Mouse (Mus musculus): ENCODE results near the gene Yipf4. TPM values are rescaled to one million over a fixed set of nuclear protein-coding genes. Genes with fewer than 3 reads are reported as not detected.

Gene Yipf4
- polyA plus RNA-seq, 1 experiment = 30.4 TPM

GRCm38 (mm10) chr17:74537526-74537925 lies 48.2 kb downstream of the Yipf4 start:
- Histone ChIP-seq H3K4me1 (ENCODE audit: control insufficient read depth, insufficient read depth, low read length) (peaks cover 10% of the 10 kb centered on the region; the same call in 1 of the 2 replicates), H3K4me3 (ENCODE audit: insufficient read depth, low read depth, low read length) (no peak overlapping the region), H3K36me3 (ENCODE audit: control insufficient read depth, insufficient read depth, low read length) (no peaks in the 10 kb centered on the region), H3K27me3 (replicated peaks; ENCODE audit: control insufficient read depth, insufficient read depth, low read length) (no peaks in the 10 kb centered on the region), H3K27ac (ENCODE audit: insufficient read depth, low read depth, low read length) (no peak overlapping the region)
- TF ChIP-seq POLR2A (IDR thresholded peaks at IDR 0.05; ENCODE audit: low read depth, low read length) (no peak), CTCF (conservative IDR thresholded peaks at IDR 0.05; ENCODE audit: insufficient read depth, insufficient read length, low read depth, low read length) (no peak)
- peak; percentile 25 for DNase-seq
- 45% methylated on average over 1 of the region's 1 CpGs for WGBS

GRCm38 (mm10) chr17:74543615-74544014 lies 54.3 kb downstream of the Yipf4 start:
- TF ChIP-seq POLR2A (IDR thresholded peaks at IDR 0.05; ENCODE audit: low read depth, low read length) (no peak), CTCF (conservative IDR thresholded peaks at IDR 0.05; ENCODE audit: insufficient read depth, insufficient read length, low read depth, low read length) (no peak)
- 90% methylated on average over 2 of the region's 2 CpGs for WGBS
- Histone ChIP-seq H3K27me3 (replicated peaks; ENCODE audit: control insufficient read depth, insufficient read depth, low read length) (no peaks in the 10 kb centered on the region), H3K4me1 (ENCODE audit: control insufficient read depth, insufficient read depth, low read length) (0 out of 2 replicates have a peak, but pooled peaks cover 2% of the 10 kb centered on the region), H3K36me3 (ENCODE audit: control insufficient read depth, insufficient read depth, low read length) (peaks cover 2% of the 10 kb centered on the region; the same call in 1 of the 2 replicates), H3K4me3 (ENCODE audit: insufficient read depth, low read depth, low read length) (no peak overlapping the region), H3K27ac (ENCODE audit: insufficient read depth, low read depth, low read length) (no peak overlapping the region)
- no peak for DNase-seq

Other genes starting within 250 kb of the Yipf4 start
- gene Memo1, start 194.0 kb upstream of the Yipf4 start, polyA plus RNA-seq (2012; rRNA removed) = 38.7 and 43.1 TPM in 2 replicates
- 38.1 and 57.3 TPM in 2 replicates for gene Dpy30, start 165.5 kb upstream of the Yipf4 start, polyA plus RNA-seq (2012; rRNA removed)
- 3.5 and 4.2 TPM in 2 replicates for gene Spast, start 150.5 kb upstream of the Yipf4 start, polyA plus RNA-seq (2012; rRNA removed)
- gene Slc30a6, start 93.9 kb upstream of the Yipf4 start, polyA plus RNA-seq (2012; rRNA removed) = 27.0 and 30.6 TPM in 2 replicates
- gene Nlrc4, start 30.4 kb upstream of the Yipf4 start, polyA plus RNA-seq (2012; rRNA removed) = 0.08 and 0.28 TPM in 2 replicates
- gene Birc6, start 38.8 kb downstream of the Yipf4 start, polyA plus RNA-seq (2012; rRNA removed) = 87.5 and 119 TPM in 2 replicates
- 4.9 and 5.3 TPM in 2 replicates for gene Ttc27, start 228.2 kb downstream of the Yipf4 start, polyA plus RNA-seq (2012; rRNA removed)

All from kidney, adult 2 months (tissue).